Mouse (Mus musculus) ES-Bruce4 (cell line): Measurements from ENCODE around the gene Ctdspl. TPM values are rescaled to one million over a fixed set of nuclear protein-coding genes. Genes with fewer than 3 reads are reported as not detected.
A peak's percentile ranks its signal among the peaks of the same experiment; 100 is the strongest.

Experiments used
- H3K27ac ChIP-seq: 2 replicates; pipeline ENCODE4 v1.5.1; 2012; ENCODE audit warnings: low read length, inconsistent platforms; ENCODE audit not compliant: insufficient read depth
- H3K27me3 ChIP-seq: 2 replicates; pipeline ENCODE4 v1.6.1; 2012; ENCODE audit warnings: mild to moderate bottlenecking, low read length, inconsistent platforms; ENCODE audit not compliant: control insufficient read depth, poor library complexity, insufficient read depth, severe bottlenecking
- H3K36me3 ChIP-seq: 2 replicates; pipeline ENCODE4 v1.6.1; 2012; ENCODE audit warnings: inconsistent platforms, mild to moderate bottlenecking, low read length, moderate library complexity; ENCODE audit not compliant: control insufficient read depth, poor library complexity, insufficient read depth, severe bottlenecking
- H3K4me1 ChIP-seq: one replicate; pipeline ENCODE4 v1.8.1; 2011; ENCODE audit warnings: low read length; ENCODE audit not compliant: control insufficient read depth, insufficient read depth
- H3K4me3 ChIP-seq: 2 replicates; pipeline ENCODE4 v1.5.1; 2011; ENCODE audit warnings: low read depth, mild to moderate bottlenecking, low read length
- H3K9ac ChIP-seq: 2 replicates; pipeline ENCODE4 v1.6.1; 2012; ENCODE audit warnings: low read depth, mild to moderate bottlenecking, inconsistent platforms; ENCODE audit not compliant: poor library complexity, severe bottlenecking
- H3K9me3 ChIP-seq: replicated peaks from 2 replicates; pipeline ENCODE4 v1.6.1; 2012; ENCODE audit warnings: mild to moderate bottlenecking, low read length, inconsistent platforms; ENCODE audit not compliant: control insufficient read depth, poor library complexity, insufficient read depth, severe bottlenecking
- CTCF ChIP-seq: IDR thresholded peaks from one replicate; pipeline ENCODE4 v1.8.1; 2011; ENCODE audit warnings: low read depth, low read length
- EP300 ChIP-seq: IDR thresholded peaks from 2 replicates; pipeline ENCODE4 v1.6.1; 2011; ENCODE audit warnings: low read depth, low read length; ENCODE audit not compliant: insufficient read depth
- POLR2A ChIP-seq: IDR thresholded peaks from one replicate; pipeline ENCODE4 v1.8.1; 2011; ENCODE audit warnings: low read length; ENCODE audit not compliant: insufficient read depth
- polyA plus RNA-seq: library from polyadenylated mRNA; stranded (reverse); fragments of >200 nt; gene quantifications from 2 replicates; pipeline ENCODE4 v1.2.4, GENCODE M21; 2011; ENCODE audit warnings: low read depth; ENCODE audit not compliant: missing spikeins, insufficient read depth, insufficient read length

The Ctdspl gene
- polyA plus RNA-seq, 1 experiment, result 20.2 TPM

DNA sequence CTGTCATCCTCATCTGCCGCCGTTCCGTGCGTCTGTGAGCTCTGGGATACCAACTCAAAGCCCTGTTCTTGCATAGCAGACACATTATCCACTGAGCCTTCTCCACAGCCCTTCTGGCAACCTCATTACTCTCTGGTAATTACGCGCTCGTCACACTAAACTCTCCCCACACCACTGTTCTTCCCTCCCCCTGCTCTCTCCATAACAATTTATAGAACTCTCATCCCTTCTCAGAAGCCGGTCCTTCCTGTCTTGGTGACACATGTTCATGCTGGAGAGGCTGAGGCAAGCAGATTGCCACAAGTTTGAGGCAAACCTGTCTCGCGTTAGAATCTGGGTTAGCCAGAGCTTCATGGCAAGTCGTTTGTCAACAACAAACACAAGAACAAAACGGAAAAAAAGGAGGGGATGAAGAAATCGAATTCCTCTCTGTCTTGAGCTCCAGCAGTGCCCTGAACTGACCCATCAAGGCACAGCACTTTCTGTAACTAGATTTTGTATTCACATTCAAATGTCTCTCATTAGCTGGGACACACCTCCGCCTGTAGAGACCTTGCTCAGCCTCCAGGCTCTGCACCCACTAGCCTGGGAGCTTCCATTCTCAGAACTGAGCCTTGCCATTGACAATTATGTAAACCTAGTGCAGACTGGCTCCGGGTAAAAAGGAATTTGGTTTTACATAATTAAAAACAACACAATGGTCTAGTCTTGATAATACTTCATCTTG lies 79.2 kb downstream of the Ctdspl start:
- TF ChIP-seq CTCF (no peak), EP300 (0 out of 2 replicates have a peak, but pooled peaks have one; percentile 44), POLR2A (no peak)
- H3K27me3 ChIP-seq, result no peaks in the 10 kb centered on the region
- H3K4me1 ChIP-seq, result peaks cover 2% of the 10 kb centered on the region
- H3K27ac ChIP-seq, result no peak overlapping the region
- H3K9me3 ChIP-seq, result no peaks in the 10 kb centered on the region
- H3K4me3 ChIP-seq, result no peak overlapping the region
- no peak overlapping the region for H3K9ac ChIP-seq
- H3K36me3 ChIP-seq, result no peaks in the 10 kb centered on the region

DNA sequence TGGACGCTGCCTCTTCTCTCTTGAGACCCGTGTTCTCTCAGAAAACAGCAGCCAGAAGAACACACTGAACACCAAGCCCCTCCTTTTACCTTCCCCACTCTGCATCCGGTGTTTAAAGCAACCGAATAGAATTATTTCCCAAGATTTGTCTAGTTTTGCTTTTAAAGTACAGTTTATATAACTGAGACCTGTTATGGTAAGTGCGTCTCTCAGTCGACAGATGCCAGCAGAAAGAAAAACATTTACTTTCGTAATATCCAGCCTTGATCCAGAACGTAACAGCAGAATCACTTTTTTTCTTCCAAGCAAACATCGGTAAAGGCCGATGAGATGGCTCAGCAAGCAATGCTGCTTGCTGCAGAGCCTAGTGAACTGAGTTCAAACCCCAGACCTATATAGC lies 81.0 kb downstream of the Ctdspl start:
- no peaks in the 10 kb centered on the region for H3K27me3 ChIP-seq

DNA sequence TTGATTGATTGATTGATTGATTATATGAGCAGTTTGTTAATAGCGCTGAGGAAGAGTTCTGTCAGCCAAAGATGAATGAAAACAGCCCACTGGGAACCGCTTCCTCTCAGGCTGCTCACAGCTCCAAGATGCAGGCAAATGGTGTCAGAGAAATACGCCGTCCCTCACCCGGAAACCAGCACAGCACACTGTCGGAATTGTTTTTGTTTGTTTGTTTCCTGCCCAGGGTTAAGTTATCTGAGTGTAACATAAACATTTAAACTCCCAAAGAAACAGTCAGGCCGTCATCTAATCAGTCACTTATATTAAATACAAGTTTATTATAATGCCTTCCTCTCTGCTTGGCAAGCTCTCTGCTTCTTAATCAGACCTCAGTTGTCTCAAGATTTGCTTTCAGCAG lies 82.6 kb downstream of the Ctdspl start:
- H3K27me3 ChIP-seq, result no peaks in the 10 kb centered on the region
- H3K36me3 ChIP-seq, result no peaks in the 10 kb centered on the region
- no peak overlapping the region for H3K27ac ChIP-seq
- H3K4me3 ChIP-seq, result no peak overlapping the region
- H3K9me3 ChIP-seq, result no peaks in the 10 kb centered on the region
- no peak overlapping the region for H3K9ac ChIP-seq
- TF ChIP-seq CTCF, result no peak
- TF ChIP-seq POLR2A, result no peak
- no peak for TF ChIP-seq EP300
- peaks cover 7% of the 10 kb centered on the region for H3K4me1 ChIP-seq

More for the DNA sequence above, 81.0 kb downstream of the Ctdspl start:
- peaks cover 7% of the 10 kb centered on the region for H3K4me1 ChIP-seq
- H3K27ac ChIP-seq, result no peak overlapping the region
- H3K36me3 ChIP-seq, result no peaks in the 10 kb centered on the region
- TF ChIP-seq CTCF, result no peak
- no peak for TF ChIP-seq POLR2A
- TF ChIP-seq EP300, result no peak
- no peak overlapping the region for H3K4me3 ChIP-seq
- no peaks in the 10 kb centered on the region for H3K9me3 ChIP-seq
- H3K9ac ChIP-seq, result no peak overlapping the region

DNA sequence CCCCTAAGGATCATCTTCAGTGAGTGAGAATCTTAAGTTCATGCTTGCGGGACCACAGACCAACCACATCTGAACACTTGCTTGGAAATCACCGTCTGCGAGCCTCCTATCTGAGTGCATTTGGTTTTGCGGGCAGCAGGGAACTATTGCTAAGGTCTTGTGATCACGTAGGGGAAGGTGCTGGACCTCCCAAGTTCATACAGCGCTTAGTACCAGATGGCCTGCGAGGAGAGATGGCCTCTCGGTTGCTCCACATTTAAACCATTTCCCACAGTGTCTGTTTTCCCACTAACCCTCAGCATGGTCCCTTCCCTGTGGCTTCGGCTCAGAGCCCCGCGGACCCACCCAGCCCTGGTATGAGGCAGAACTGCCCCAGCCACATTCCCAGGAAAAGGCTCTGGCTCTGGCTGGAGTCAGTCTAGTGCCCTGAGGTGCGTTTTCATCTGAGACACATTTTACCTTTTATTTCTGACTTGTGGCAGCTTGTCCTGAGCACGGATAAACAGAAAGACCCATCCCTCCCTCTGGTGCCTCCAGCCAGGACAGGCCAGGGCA lies 84.0 kb downstream of the Ctdspl start:
- H3K9ac ChIP-seq, result no peak overlapping the region
- no peak for TF ChIP-seq CTCF
- peak; percentile 92 for TF ChIP-seq EP300
- peak overlapping the region; percentile 48 for H3K27ac ChIP-seq

DNA sequence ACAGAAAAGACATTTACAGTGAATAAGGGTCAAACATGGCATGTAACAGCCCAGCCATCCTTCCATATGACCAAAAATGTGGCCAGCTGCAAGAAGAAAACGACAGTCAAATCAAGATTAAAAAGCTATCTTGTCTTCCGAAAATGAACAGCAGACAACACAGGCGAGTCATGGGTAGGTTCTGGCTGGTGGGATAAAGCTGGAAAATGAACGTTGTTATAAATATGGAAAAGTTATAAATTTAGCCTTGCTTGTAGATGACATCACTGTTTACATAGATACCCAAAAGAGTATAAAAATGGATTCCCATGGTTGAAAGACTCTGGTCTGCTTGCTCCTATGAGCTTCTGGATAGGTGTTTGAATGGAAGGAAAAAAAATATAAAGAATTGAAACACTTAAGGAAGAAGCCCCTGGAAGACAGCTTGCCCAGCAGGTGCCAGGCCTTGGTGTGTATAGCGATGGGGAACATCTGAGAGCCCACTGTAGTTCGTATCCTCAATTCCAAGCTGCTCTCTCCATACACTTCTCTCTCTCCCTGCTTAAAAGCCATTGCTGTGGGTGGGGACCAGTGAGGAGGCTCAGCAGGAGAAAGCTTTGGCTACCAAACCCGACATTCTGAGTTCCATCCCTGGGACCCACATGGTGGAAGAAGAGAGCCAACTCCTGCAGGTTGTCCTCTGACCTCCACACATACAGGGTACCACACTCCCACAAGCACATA lies 90.7 kb downstream of the Ctdspl start:
- Histone ChIP-seq H3K9me3 (no peaks in the 10 kb centered on the region), H3K9ac (no peak overlapping the region), H3K27me3 (no peaks in the 10 kb centered on the region), H3K4me3 (no peak overlapping the region), H3K36me3 (no peaks in the 10 kb centered on the region), H3K27ac (no peak overlapping the region), H3K4me1 (peaks cover 6% of the 10 kb centered on the region)
- TF ChIP-seq CTCF (no peak), EP300 (no peak), POLR2A (no peak)

More for the DNA sequence above, 84.0 kb downstream of the Ctdspl start:
- no peaks in the 10 kb centered on the region for H3K36me3 ChIP-seq
- no peaks in the 10 kb centered on the region for H3K27me3 ChIP-seq
- no peak overlapping the region for H3K4me3 ChIP-seq
- H3K9me3 ChIP-seq, result no peaks in the 10 kb centered on the region
- H3K4me1 ChIP-seq, result peaks cover 7% of the 10 kb centered on the region

DNA sequence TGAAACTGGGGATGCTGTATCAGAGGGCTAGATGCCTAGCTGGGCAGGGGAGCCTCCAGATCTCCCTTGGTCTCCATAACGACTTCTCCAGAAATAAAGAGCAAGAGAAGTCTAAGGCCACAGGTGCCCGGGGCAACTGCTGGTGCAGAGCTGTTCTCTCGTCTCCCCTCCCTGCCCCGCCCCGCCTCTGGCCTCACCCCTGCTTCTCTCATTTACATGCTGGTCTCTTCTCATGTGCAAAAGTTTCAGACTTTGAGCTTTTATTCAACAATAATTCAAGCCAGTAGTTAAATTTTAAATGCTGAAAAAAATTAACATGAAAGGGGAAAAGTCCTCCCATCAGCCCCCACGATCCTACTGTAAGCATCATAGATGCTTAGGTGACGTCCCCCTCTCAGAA lies 95.5 kb downstream of the Ctdspl start:
- no peaks in the 10 kb centered on the region for H3K9me3 ChIP-seq
- TF ChIP-seq POLR2A (no peak), CTCF (no peak), EP300 (no peak)
- H3K4me1 ChIP-seq, result peaks cover 8% of the 10 kb centered on the region

More for the DNA sequence above, 95.5 kb downstream of the Ctdspl start:
- Histone ChIP-seq H3K4me3 (0 out of 2 replicates have a peak overlapping the region, but pooled peaks have one; percentile 29), H3K27ac (peak overlapping the region; percentile 50; the same call in 1 of the 2 replicates), H3K27me3 (no peaks in the 10 kb centered on the region), H3K9ac (no peak overlapping the region), H3K36me3 (no peaks in the 10 kb centered on the region)
